Mouse (Mus musculus) embryonic fibroblast, embryonic 13.5 days (primary cell): ENCODE results near the gene Nrap.

Source experiments
- CTCF ChIP-seq: IDR thresholded peaks from 2 replicates; pipeline ENCODE4 v1.5.1; 2011; ENCODE audit warnings: mild to moderate bottlenecking, control low read depth, low read length, moderate library complexity, borderline replicate concordance; ENCODE audit not compliant: insufficient read depth
- POLR2A ChIP-seq: IDR thresholded peaks from 2 replicates; pipeline ENCODE4 v1.6.1; 2011; ENCODE audit warnings: low read depth, mild to moderate bottlenecking, control low read depth, low read length, moderate library complexity

DNA sequence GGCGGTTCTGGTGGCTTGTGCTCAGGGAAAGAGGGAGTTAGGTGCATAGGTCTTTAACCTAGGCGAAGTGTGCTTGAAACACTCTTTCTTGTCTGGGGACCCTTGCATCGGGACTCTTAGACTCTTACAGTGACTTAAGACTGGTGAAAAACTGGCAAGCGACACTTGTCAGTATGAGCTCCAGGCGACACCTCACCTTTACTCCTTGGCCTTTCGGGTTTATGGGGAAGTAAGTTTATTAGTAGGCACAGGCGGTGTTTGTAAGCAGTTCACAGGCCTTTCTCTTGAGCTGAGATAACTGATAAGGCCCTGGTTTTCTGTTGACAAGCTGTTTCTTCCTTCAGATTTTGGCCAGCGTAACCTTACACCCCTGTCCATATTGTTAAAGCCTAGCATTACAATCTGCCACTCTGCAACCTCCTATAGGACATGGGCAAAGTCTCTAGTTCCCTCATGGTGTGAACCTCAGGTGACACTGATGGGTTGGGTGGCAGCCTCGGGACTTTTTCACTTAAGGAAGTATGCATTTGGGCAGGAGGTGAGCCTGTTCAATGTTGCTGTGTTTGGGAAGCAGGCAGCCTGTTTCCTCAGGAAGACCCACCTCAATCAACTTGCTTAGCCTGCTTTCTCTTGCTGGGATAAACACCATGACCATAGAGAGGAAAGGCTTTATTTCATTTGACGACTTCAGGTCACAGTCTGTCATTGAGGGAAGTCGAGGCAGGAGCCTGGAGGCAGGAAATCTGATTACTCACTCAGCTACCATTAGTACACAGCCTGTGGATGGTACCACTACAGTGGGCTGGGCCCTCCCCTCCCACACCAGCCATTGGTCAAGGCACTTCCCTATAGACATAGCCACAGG, 8.1 kb upstream of the Nrap start:
- TF ChIP-seq POLR2A (no peak), CTCF (no peak)
